Mouse (Mus musculus): ENCODE results near the gene Mycbp2. TPM values are rescaled to one million over a fixed set of nuclear protein-coding genes. Genes with fewer than 3 reads are reported as not detected.

Gene Mycbp2
- total RNA-seq (2023): 51.5 and 69.6 TPM in 2 replicates

GRCm38 (mm10) chr14:103346729-103347505 lies at the start of gene Mycbp2:
Gene Mycbp2, minus strand, starts transcription at chr14:103346814.

DNA sequence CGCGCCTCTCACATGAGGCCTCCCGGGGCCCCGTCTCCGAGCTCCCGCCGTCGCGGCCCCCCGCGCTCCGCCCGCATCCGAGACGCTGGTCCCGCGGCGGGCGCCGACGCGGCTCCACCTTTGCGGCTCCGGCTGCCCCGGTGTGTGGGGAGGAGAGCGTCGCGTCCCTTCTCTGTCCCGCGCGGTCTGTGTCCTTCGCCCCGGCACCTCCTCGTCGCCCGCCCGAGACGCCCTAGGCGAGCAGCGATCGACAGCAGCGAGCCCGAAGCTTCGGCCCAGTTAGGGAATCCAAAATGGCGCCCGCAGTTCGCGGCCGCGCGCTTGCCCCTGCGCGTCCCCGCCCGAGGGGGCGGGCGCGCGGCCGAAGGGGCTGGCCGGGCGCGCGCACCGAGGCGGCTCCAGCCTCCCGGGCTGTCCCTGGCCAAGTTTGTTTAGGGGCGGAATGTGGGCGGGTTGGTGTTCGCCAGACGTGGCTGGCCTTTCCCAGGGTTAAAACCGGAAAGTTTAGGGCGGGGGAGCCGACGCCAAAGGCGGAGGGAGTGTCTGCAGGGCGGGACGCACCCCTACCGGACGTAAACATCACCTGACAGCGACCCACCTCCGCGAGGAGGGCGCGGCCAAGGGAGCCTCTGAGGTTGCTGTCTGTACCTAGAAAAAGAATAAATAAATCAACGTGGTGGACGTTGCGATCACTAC lies 247.2 kb downstream of the Mycbp2 start, which contains the start of gene Fbxl3:
Gene Fbxl3, minus strand, starts transcription at position 329 of the 696 bp plus-strand sequence.

GRCm38 (mm10) chr14:103069864-103070611 lies 276.6 kb downstream of the Mycbp2 start, which contains the start of gene Cln5:
Gene Cln5, plus strand, starts transcription at chr14:103070216.

Other genes with a start within 250 kb of the Mycbp2 start
- gene Fbxl3, start 247.2 kb downstream of the Mycbp2 start, total RNA-seq (2023): 170 and 227 TPM in 2 replicates
- gene Scel, start 166.5 kb upstream of the Mycbp2 start, total RNA-seq (2023): 0.38 TPM in 1 of 2 replicates, not detected in the other